Mouse (Mus musculus) lung, postnatal 0 days (tissue): ENCODE data around the gene Trim2.

Experiments
- CTCF ChIP-seq: IDR thresholded peaks from 2 replicates; pipeline ENCODE4 v1.5.1; 2016; ENCODE audit warnings: antibody characterized with exemption, mild to moderate bottlenecking
- EP300 ChIP-seq: IDR thresholded peaks from 2 replicates; pipeline ENCODE4 v1.6.1; 2016; ENCODE audit warnings: antibody characterized with exemption, mild to moderate bottlenecking, control low read depth

DNA sequence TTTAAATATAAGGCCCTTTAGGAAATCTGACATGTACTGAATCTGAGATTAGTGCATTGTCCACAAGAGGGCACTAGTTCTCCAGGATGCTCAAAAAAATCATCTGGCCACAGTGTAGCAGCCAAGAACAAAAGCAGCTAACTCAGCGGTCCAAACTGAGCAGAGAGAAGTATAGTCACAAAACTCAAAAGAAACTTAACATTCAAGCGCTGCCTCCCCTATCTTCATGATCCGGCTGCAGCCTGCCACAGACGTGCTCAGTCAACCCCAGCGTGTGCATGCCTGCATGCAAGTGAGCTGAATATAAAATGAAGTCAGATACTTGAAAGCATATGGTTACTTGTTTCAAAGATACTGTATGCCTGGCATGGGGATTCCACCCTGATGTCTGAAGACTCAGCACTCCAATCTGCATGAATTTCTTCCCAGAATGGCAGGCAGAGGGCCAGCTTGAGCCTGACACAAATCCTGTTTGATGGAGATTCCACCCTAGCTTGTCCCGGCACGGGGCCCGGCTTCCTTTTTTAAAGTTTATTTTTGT lies 8.0 kb upstream of the Trim2 start:
- peak; percentile 84 for TF ChIP-seq CTCF
- TF ChIP-seq EP300 = peak; percentile 23; the same call in 1 of the 2 replicates
